Mouse (Mus musculus) mature B cell (primary cell): ENCODE measurements around the gene D230025D16Rik.

ENCODE experiments used
- in situ Hi-C: fragments of 300-500 bp; cut with MboI; formaldehyde crosslinking; loops from 2 replicates; pipeline ENCODE4 v1.14.3; 2019

D230025D16Rik gene

DNA sequence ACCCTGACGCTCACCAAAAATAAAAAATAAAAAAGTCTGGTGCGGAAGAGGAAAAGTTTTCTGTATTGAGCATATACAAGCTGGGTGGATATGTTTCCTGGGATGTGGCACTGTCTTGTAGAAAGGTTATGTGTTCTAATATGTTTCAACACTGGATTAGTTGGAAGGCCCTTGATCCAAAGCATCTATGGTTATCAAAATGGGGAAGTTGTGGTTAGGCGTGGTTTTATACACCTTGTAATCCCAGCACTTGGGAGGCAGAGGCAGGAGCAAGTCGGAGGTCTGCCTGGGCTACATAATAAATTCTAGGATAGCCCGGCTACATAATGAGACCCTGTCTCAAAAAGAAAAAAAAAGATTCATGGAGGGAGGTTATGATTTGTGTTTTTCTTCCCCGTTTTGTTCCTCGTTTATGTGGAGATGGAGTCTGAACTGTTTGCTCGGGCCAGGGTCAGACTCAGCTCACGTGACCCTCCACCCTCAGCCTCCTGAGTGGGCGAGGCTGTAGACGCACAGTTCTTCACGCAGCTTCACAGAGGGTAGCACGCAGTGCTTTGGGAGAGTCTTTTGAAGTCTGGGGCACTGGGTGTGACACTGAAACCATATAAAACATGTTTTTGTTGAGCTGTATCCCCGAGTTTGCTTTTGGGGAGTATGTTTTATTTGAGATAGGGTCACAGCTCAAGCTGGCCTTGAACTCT lies 12.6 kb downstream of the D230025D16Rik start:
- in situ Hi-C loops = no loop called here

DNA sequence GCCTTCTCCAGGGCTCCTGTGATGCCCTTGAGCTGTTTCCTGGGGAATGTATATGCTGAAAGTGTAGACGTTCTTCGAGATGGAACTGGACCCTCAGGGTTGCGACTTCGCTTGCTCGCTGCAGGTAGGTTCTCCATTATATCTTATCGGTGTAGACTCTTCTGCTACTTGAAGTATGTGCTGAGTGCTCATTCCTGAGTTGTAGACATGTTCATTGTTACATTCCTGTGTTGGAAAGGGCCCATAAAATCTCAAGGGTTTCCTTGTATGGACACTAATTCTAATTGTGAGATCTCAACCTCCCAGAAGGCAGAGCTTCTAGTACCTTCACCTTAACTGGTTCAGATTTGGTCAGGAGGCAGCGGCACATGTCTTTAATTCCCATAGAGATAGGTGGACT lies 16.1 kb downstream of the D230025D16Rik start:
- in situ Hi-C loops = no loop called here

- in situ Hi-C loops = loop anchor here (25.0 kb wide), 1 partner anchor 615 kb away; the partner anchor contains the start of genes Ciao2b and Rrad
Measured at GRCm38 (mm10) chr8:105251954-105252353, 27.0 kb downstream of the D230025D16Rik start.

- in situ Hi-C loops = loop anchor here (25.0 kb wide), 1 partner anchor 616 kb away; the partner anchor contains the start of genes Ciao2b and Rrad
Measured at GRCm38 (mm10) chr8:105252680-105253537, 28.0 kb downstream of the D230025D16Rik start.

- in situ Hi-C loops = loop anchor here (25.0 kb wide), 1 partner anchor 616 kb away; the partner anchor contains the start of genes Ciao2b and Rrad
Measured at GRCm38 (mm10) chr8:105253766-105254151, 28.8 kb downstream of the D230025D16Rik start.

- in situ Hi-C loops = loop anchor here (25.0 kb wide), 1 partner anchor 617 kb away; the partner anchor contains the start of genes Ciao2b and Rrad
Measured at GRCm38 (mm10) chr8:105254152-105254965, 29.4 kb downstream of the D230025D16Rik start.

DNA sequence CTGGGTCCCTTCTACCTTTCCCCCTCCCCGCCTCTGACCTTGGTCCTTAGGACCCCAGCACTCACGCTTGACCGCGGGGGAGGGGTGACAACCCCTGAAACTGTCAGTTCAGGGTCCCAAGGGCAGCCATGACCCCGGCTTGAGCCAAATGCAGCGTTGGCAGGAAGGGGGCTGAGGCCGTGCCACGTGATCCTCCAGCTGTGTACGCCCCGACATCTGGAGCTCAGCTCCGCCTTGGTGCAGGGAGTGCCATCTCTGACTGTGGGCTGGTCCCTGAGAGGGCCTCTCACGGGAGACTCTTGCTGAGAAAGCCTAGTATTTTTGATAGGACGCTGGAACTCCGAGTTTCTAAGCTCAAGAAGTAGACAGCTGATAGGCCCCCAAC lies 30.0 kb downstream of the D230025D16Rik start, which contains the start of gene B3gnt9:
TSS of gene B3gnt9 (minus strand) at position 188 of the 385 bp plus-strand sequence.
- in situ Hi-C loops = loop anchor here (25.0 kb wide), 1 partner anchor 618 kb away; the partner anchor contains the start of genes Ciao2b and Rrad

GRCm38 (mm10) chr8:105257318-105258114 lies 32.6 kb downstream of the D230025D16Rik start:
- in situ Hi-C loops = loop anchor here (25.0 kb wide), 1 partner anchor 620 kb away; the partner anchor contains the start of genes Ciao2b and Rrad

DNA sequence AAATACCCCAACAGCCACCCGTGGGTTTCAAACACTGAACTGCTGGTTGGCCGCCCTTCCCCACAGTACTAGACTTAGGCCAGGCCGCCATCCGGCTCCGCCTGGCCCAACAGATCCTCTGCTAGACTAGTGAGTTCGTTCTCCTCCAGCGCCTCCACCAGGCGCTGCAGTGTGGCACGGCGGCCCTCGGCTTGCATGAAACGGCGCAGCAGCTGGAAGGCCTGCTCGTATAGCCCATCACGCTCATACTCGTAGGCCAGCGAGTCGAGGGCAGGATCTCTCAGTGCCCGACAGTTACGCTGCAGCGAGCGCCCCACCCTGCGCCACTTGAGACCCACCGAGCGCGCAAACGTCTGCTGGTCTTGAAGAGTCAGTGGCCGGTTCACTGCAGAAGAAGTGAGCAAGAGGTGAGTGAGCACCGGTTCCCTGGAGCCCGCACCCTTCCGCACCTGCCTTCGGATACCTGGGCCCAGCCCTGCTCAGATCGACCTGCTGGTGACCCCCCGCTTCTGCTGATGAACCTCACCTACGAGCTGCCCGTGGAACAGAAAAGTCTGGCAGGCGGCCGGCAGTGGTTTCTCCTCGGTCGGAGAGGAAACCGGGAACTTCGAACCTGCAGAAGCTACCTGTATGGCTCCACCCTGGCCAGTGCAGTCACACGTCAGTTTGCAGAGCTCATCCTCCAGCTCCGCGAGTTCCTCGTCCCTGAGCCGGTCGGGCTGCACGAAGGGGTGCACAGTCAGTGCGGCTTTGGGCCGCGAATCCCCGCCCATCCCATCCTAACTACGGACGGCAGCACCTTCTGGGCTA lies 34.2 kb downstream of the D230025D16Rik start:
- in situ Hi-C loops = loop anchor here (25.0 kb wide), 1 partner anchor 622 kb away; the partner anchor contains the start of genes Ciao2b and Rrad

DNA sequence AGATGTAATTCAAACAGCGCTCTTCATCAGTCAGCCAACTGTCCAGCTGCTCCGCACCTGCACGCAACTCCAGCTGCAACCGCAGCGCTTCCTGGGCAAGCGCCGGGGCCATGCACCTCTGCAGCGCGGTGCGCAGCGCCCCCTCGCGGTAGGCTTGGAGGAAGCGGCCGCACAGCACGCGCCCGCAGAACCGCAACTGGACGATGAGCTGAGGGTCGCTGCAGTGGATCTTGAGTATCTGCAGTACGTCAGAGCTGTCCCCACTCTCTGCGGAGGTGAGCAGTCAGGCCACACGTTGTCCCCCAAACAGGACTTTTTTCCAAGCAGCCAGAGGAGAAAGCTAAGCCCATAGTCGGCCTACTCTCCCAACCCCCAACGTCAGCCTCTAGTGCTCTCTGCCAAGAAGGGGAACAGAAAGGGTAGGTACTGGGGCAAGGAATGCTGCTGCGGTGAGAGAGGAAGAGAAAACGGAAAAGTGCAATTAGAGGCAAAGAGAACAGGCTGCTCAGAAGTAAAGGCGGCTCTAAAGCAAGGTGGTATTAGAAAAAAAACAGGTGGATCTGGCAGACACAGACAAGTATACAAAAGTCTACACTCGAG lies 34.9 kb downstream of the D230025D16Rik start:
- in situ Hi-C loops = loop anchor here (25.0 kb wide), 1 partner anchor 623 kb away; the partner anchor contains the start of genes Ciao2b and Rrad

GRCm38 (mm10) chr8:105260371-105261099 lies 35.6 kb downstream of the D230025D16Rik start:
- in situ Hi-C loops = loop anchor here (25.0 kb wide), 1 partner anchor 623 kb away; the partner anchor contains the start of genes Ciao2b and Rrad

DNA sequence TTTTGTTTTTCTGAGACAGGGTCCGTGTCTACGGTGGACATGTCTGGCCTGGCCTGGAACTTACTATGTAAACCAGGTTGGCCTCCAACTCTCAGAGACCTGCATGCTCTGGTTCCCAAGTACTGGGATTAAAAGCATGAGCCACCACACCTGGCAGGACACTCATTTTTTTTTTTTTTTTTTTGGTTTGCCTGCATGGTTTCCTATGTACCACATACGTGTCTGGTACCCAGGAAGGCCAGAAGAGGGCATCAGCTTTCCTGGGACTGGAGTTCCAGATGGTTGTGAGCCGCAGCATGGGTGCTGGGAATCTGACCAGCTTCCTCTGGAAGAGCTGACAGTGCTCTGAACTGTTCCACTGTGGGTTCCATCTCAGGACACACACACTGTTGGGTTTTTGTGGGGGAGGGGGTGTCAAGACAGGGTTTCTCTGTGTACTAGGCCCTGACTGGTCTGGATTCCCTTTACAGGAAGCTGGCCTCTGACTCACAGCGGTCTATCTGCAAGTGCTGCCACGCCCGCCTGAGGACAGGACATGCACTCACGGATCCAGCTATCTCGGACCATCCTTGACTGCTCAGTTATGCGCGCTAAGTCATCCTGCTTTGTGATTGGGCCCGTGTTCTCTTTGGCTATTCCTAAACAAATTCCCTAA lies 36.5 kb downstream of the D230025D16Rik start:
- in situ Hi-C loops = loop anchor here (25.0 kb wide), 1 partner anchor 624 kb away; the partner anchor contains the start of genes Ciao2b and Rrad

DNA sequence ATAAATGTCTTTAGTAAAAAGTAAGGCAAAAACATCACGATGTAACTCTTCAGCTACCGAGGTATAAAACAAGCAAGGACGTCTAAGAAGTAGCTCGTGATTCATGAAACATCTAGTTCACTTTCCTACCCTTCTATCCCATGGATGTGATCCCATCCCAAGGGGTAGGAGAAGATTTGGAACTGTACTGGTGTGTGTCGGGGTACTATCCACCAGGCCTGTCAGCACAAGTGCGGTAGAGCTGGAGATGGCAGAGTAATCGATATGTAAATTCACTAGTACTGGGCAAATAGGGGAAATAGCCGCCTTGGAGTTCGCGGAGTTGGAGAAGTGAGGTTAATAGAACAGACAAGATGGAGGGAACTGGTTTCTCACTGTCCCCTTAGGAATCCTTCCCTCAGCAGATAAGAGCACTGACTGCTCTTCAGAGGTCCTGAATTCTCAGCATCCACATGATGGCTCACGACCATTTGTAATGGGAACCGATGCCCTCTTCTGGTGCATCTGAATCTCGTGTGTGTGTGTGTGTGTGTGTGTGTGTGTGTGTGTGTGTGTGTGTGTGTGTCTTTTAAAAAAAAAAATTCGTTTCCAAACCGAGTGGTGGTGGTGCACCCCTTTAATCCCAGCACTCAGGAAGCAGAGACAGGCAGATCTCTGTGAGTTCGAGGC lies 38.4 kb downstream of the D230025D16Rik start:
- in situ Hi-C loops = loop anchor here (25.0 kb wide), 1 partner anchor 626 kb away; the partner anchor contains the start of genes Ciao2b and Rrad

- in situ Hi-C loops = loop anchor here (25.0 kb wide), 1 partner anchor 627 kb away; the partner anchor contains the start of genes Ciao2b and Rrad
Measured at GRCm38 (mm10) chr8:105264024-105264982, 39.4 kb downstream of the D230025D16Rik start, which contains the start of the genes Tradd and Fbxl8. TSS of gene Tradd (minus strand) at chr8:105264609. TSS of gene Fbxl8 (plus strand) at chr8:105264648.

GRCm38 (mm10) chr8:105265128-105265527 lies 40.2 kb downstream of the D230025D16Rik start:
- in situ Hi-C loops = loop anchor here (25.0 kb wide), 1 partner anchor 628 kb away; the partner anchor contains the start of genes Ciao2b and Rrad
